24 mouse cellular contexts compared by ENCODE assay signal in the genomic region with DNA sequence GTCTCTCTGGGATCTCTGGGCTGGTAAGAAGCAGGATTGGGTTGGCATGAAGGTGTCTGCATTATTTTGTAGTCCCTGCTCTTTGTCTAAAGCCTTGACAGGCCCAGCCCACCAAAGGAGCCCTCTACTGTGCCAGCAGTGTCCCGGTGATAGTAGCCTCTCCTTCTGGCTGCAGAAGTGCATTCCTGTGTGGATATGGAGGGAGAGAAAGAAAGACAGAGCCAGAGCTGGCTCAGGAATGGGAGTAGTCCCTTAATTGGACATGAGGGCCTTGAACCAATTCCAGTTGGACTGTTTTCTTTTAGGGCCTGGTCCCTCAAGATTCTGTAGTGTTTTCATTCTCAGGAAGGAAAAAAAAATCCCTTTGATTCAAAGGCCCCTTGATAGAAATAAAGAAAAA. TPM values are rescaled to one million over a fixed set of nuclear protein-coding genes. Genes with fewer than 3 reads are reported as not detected.
DNase-seq lines count a peak whose midpoint lies in the region; ATAC-seq and TF ChIP-seq lines count a peak whose summit lies in the region.
"Had no signal": no experiment of that assay in that cellular context is flagged by ENCODE, and none has a peak within 500 bp of the region (broad histone marks: within the 10 kb centered on the region; RNA-seq: fewer than 3 reads in every experiment).

No protein-coding gene starts in this region.

- no peak for ATAC-seq in intestine, embryonic 14.5 days (replicated peaks; ENCODE audit: low FRiP score, low TSS enrichment, low read depth)
- no peak for ATAC-seq in intestine, postnatal 0 days
- peak; percentile 81 for ATAC-seq in limb, embryonic 13.5 days (ENCODE audit: low FRiP score, low read depth)
- ATAC-seq: forebrain, postnatal 0 days; hindbrain, embryonic 16.5 days; midbrain, embryonic 15.5 days; Patski had no signal

- no peak overlapping the region for H3K4me2 ChIP-seq in intestine, embryonic 14.5 days (ENCODE audit: low read length)
- no peak overlapping the region for H3K4me2 ChIP-seq in intestine, postnatal 0 days (replicated peaks; ENCODE audit: low read depth)
- H3K4me2 ChIP-seq in limb, embryonic 13.5 days (replicated peaks), result no peak overlapping the region
- H3K4me2 ChIP-seq: liver, embryonic 15.5 days; lung, embryonic 15.5 days; midbrain, embryonic 15.5 days; neural tube, embryonic 13.5 days had no signal

- H3K36me3 ChIP-seq in heart, embryonic 10.5 days, result no peaks in the 10 kb centered on the region
- H3K36me3 ChIP-seq in intestine, embryonic 14.5 days (ENCODE audit: control insufficient read depth, insufficient read depth, low read length), result no peaks in the 10 kb centered on the region
- H3K36me3 ChIP-seq in intestine, postnatal 0 days (ENCODE audit: control insufficient read depth, insufficient read depth), result no peaks in the 10 kb centered on the region
- no peaks in the 10 kb centered on the region for H3K36me3 ChIP-seq in limb, embryonic 13.5 days
- H3K36me3 ChIP-seq: embryonic facial prominence, embryonic 10.5 days; liver, embryonic 15.5 days; lung, embryonic 15.5 days; midbrain, embryonic 15.5 days; neural tube, embryonic 13.5 days had no signal

- peak overlapping the region; percentile 63 for H3K27ac ChIP-seq in heart, embryonic 10.5 days
- no peak overlapping the region for H3K27ac ChIP-seq in intestine, embryonic 14.5 days (ENCODE audit: low read depth)
- H3K27ac ChIP-seq in intestine, postnatal 0 days (ENCODE audit: low read depth, low read length), result no peak overlapping the region
- H3K27ac ChIP-seq in limb, embryonic 13.5 days, result peak overlapping the region; percentile 70
- H3K27ac ChIP-seq: embryonic facial prominence, embryonic 10.5 days; layer of hippocampus, adult 2 months; liver, embryonic 15.5 days; lung, embryonic 15.5 days; macrophage; midbrain, embryonic 15.5 days; neural tube, embryonic 13.5 days had no signal

- no peak for TF ChIP-seq POLR2A in brain, embryonic 14.5 days (IDR thresholded peaks at IDR 0.05; ENCODE audit: borderline replicate concordance, extremely low read depth, insufficient read depth, insufficient read length, poor library complexity, severe bottlenecking)

- H3K9me3 ChIP-seq in heart, embryonic 10.5 days, result no peaks in the 10 kb centered on the region
- no peaks in the 10 kb centered on the region for H3K9me3 ChIP-seq in intestine, embryonic 14.5 days (ENCODE audit: control insufficient read depth, low read length)
- H3K9me3 ChIP-seq in intestine, postnatal 0 days (ENCODE audit: control insufficient read depth), result no peaks in the 10 kb centered on the region
- no peaks in the 10 kb centered on the region for H3K9me3 ChIP-seq in limb, embryonic 13.5 days
- H3K9me3 ChIP-seq: embryonic facial prominence, embryonic 10.5 days; liver, embryonic 15.5 days; lung, embryonic 15.5 days; midbrain, embryonic 15.5 days; neural tube, embryonic 13.5 days had no signal

- TF ChIP-seq CTCF in intestine, postnatal 0 days (IDR thresholded peaks at IDR 0.05; ENCODE audit: low read depth), result no peak
- TF ChIP-seq CTCF in brain, embryonic 14.5 days (IDR thresholded peaks at IDR 0.05; ENCODE audit: borderline replicate concordance, extremely low read depth, insufficient read depth, insufficient read length), result no peak

- DNase-seq in heart, embryonic 10.5 days (ENCODE audit: low spot score), result no peak
- DNase-seq in heart, adult 9 months (ENCODE audit: low spot score in 2 of 2), result no peak
- DNase-seq in intestine, embryonic 14.5 days (ENCODE audit: low spot score), result peak; percentile 45
- DNase-seq in brain, embryonic 14.5 days (ENCODE audit: low read depth), result peak; percentile 47
- DNase-seq in thymus, postnatal 36 days, result no peak
- DNase-seq in kidney, postnatal 4 days, result no peak
- DNase-seq: cerebellum, adult 11-12 months; cerebellum, postnatal 10 days; forebrain, postnatal 0 days; kidney, adult 18-20 months; kidney, postnatal 14 days; liver; thymus, adult 2 months had no signal

- WGBS in heart, embryonic 10.5 days, result 26% methylated on average over 1 of the region's 1 CpGs
- WGBS in intestine, embryonic 14.5 days, result 35% methylated on average over 1 of the region's 1 CpGs
- 43% methylated on average over 1 of the region's 1 CpGs for WGBS in intestine, postnatal 0 days
- 32% methylated on average over 1 of the region's 1 CpGs for WGBS in limb, embryonic 13.5 days

- no peak overlapping the region for H3K9ac ChIP-seq in intestine, embryonic 14.5 days (ENCODE audit: low read length)
- no peak overlapping the region for H3K9ac ChIP-seq in intestine, postnatal 0 days (ENCODE audit: low read depth, low read length)
- no peak overlapping the region for H3K9ac ChIP-seq in limb, embryonic 13.5 days
- H3K9ac ChIP-seq: forebrain, postnatal 0 days; liver, embryonic 15.5 days; lung, embryonic 15.5 days; midbrain, embryonic 15.5 days; neural tube, embryonic 13.5 days had no signal

- H3K4me3 ChIP-seq in heart, embryonic 10.5 days, result no peak overlapping the region
- no peak overlapping the region for H3K4me3 ChIP-seq in intestine, embryonic 14.5 days (ENCODE audit: low read depth, low read length)
- H3K4me3 ChIP-seq in intestine, postnatal 0 days (ENCODE audit: low read depth, low read length), result no peak overlapping the region
- H3K4me3 ChIP-seq in limb, embryonic 13.5 days, result no peak overlapping the region
- H3K4me3 ChIP-seq: embryonic facial prominence, embryonic 10.5 days; layer of hippocampus, adult 2 months; liver, embryonic 15.5 days; lung, embryonic 15.5 days; midbrain, embryonic 15.5 days; neural tube, embryonic 13.5 days had no signal

- peaks cover 33% of the 10 kb centered on the region for H3K4me1 ChIP-seq in heart, embryonic 10.5 days
- no peaks in the 10 kb centered on the region for H3K4me1 ChIP-seq in intestine, embryonic 14.5 days (replicated peaks; ENCODE audit: control insufficient read depth, insufficient read depth, low read length)
- no peaks in the 10 kb centered on the region for H3K4me1 ChIP-seq in intestine, postnatal 0 days (replicated peaks; ENCODE audit: control insufficient read depth, insufficient read depth, low read length)
- peaks cover 23% of the 10 kb centered on the region for H3K4me1 ChIP-seq in limb, embryonic 13.5 days
- H3K4me1 ChIP-seq: liver, embryonic 15.5 days had no signal

- no peaks in the 10 kb centered on the region for H3K27me3 ChIP-seq in heart, embryonic 10.5 days (ENCODE audit: insufficient read depth, poor library complexity, severe bottlenecking)
- H3K27me3 ChIP-seq in intestine, embryonic 14.5 days (replicated peaks; ENCODE audit: control insufficient read depth, insufficient read depth, low read length), result no peaks in the 10 kb centered on the region
- H3K27me3 ChIP-seq in intestine, postnatal 0 days (replicated peaks; ENCODE audit: control insufficient read depth, insufficient read depth, low read length), result no peaks in the 10 kb centered on the region
- H3K27me3 ChIP-seq in limb, embryonic 13.5 days, result peaks cover 15% of the 10 kb centered on the region; the same call in 1 of the 2 replicates
- H3K27me3 ChIP-seq: lung, embryonic 15.5 days; neural tube, embryonic 13.5 days; Patski had no signal

RNA-seq across cellular contexts. Expression of gene Lbh, which starts 6.4 kb away (rescaled TPM):
- 10.8 and 15.4 TPM in 2 replicates for polyA plus RNA-seq in heart, embryonic 10.5 days (2016; fragmentation: Nextera tagmentation; extraction: Ambion mirVana)
- polyA plus RNA-seq in intestine, embryonic 14.5 days (2014; fragmentation: Nextera tagmentation; extraction: Ambion mirVana), result 6.4 and 6.5 TPM in 2 replicates
- 11.1 and 11.3 TPM in 2 replicates for polyA plus RNA-seq in intestine, postnatal 0 days (2015; fragmentation: Nextera tagmentation; extraction: Ambion mirVana)
- 133 and 147 TPM in 2 replicates for polyA plus RNA-seq in brain, embryonic 14.5 days (2012; rRNA removed)
- polyA plus RNA-seq in limb, embryonic 13.5 days (2015; fragmentation: Nextera tagmentation; extraction: Ambion mirVana), result 3.2 and 3.5 TPM in 2 replicates

Comparison
In these comparisons a context has a peak if more than half of its experiments do, and no peak if none do; other contexts are left out.
1. DNase-seq: peak in intestine, embryonic 14.5 days (single experiment) and brain, embryonic 14.5 days (single experiment); none in heart, embryonic 10.5 days (single experiment), heart, adult 9 months (0 of 2), thymus, postnatal 36 days (0 of 2) and kidney, postnatal 4 days (0 of 2).
2. H3K27ac ChIP-seq: peak in heart, embryonic 10.5 days (single experiment) and limb, embryonic 13.5 days (single experiment); none in intestine, embryonic 14.5 days (single experiment) and intestine, postnatal 0 days (single experiment).